Mouse (Mus musculus): ENCODE data around the gene Frmd4a.

Frmd4a gene

GRCm38 (mm10) chr2:4017528-4018288 lies at the start of gene Frmd4a:
TSS of gene Frmd4a (plus strand) at chr2:4017717.
- in situ Hi-C loops (cut with MboI; ENCODE audit: low sequenced_read_pairs) = no loop called here

- in situ Hi-C loops (cut with MboI; ENCODE audit: low sequenced_read_pairs) = no loop called here
These were observed 28.6 kb upstream of the Frmd4a start for GRCm38 (mm10) chr2:3988876-3989275.

GRCm38 (mm10) chr2:3990431-3990830 lies 27.1 kb upstream of the Frmd4a start:
- in situ Hi-C loops (cut with MboI; ENCODE audit: low sequenced_read_pairs) = no loop called here

- in situ Hi-C loops (cut with MboI; ENCODE audit: low sequenced_read_pairs) = no loop called here
These were observed 937 bp downstream of the Frmd4a start for GRCm38 (mm10) chr2:4018431-4018876.

- in situ Hi-C loops (cut with MboI; ENCODE audit: low sequenced_read_pairs) = no loop called here
These were observed 1.4 kb downstream of the Frmd4a start for GRCm38 (mm10) chr2:4018909-4019308.

GRCm38 (mm10) chr2:4024927-4025326 lies 7.4 kb downstream of the Frmd4a start:
- in situ Hi-C loops (cut with MboI; ENCODE audit: low sequenced_read_pairs) = no loop called here

GRCm38 (mm10) chr2:4029031-4029747 lies 11.7 kb downstream of the Frmd4a start:
- in situ Hi-C loops (cut with MboI; ENCODE audit: low sequenced_read_pairs) = no loop called here

- in situ Hi-C loops (cut with MboI; ENCODE audit: low sequenced_read_pairs) = no loop called here
These were observed 18.7 kb downstream of the Frmd4a start for GRCm38 (mm10) chr2:4036153-4036589.

GRCm38 (mm10) chr2:4036651-4037117 lies 19.2 kb downstream of the Frmd4a start:
- in situ Hi-C loops (cut with MboI; ENCODE audit: low sequenced_read_pairs) = no loop called here

- in situ Hi-C loops (cut with MboI; ENCODE audit: low sequenced_read_pairs) = no loop called here
These were observed 24.5 kb downstream of the Frmd4a start for GRCm38 (mm10) chr2:4042009-4042408.

GRCm38 (mm10) chr2:4055481-4055880 lies 38.0 kb downstream of the Frmd4a start:
- in situ Hi-C loops (cut with MboI; ENCODE audit: low sequenced_read_pairs) = no loop called here

GRCm38 (mm10) chr2:4060675-4061074 lies 43.2 kb downstream of the Frmd4a start:
- in situ Hi-C loops (cut with MboI; ENCODE audit: low sequenced_read_pairs) = no loop called here

- in situ Hi-C loops (cut with MboI; ENCODE audit: low sequenced_read_pairs) = no loop called here
These were observed 54.3 kb downstream of the Frmd4a start for GRCm38 (mm10) chr2:4071831-4072230.

GRCm38 (mm10) chr2:4083877-4084276 lies 66.4 kb downstream of the Frmd4a start:
- in situ Hi-C loops (cut with MboI; ENCODE audit: low sequenced_read_pairs) = no loop called here

- in situ Hi-C loops (cut with MboI; ENCODE audit: low sequenced_read_pairs) = no loop called here
These were observed 80.1 kb downstream of the Frmd4a start for GRCm38 (mm10) chr2:4097601-4098000.

- in situ Hi-C loops (cut with MboI; ENCODE audit: low sequenced_read_pairs) = no loop called here
These were observed 81.6 kb downstream of the Frmd4a start for GRCm38 (mm10) chr2:4098948-4099776.

- in situ Hi-C loops (cut with MboI; ENCODE audit: low sequenced_read_pairs) = no loop called here
These were observed 82.2 kb downstream of the Frmd4a start for GRCm38 (mm10) chr2:4099777-4100104.

GRCm38 (mm10) chr2:4101370-4101769 lies 83.9 kb downstream of the Frmd4a start:
- in situ Hi-C loops (cut with MboI; ENCODE audit: low sequenced_read_pairs) = no loop called here

- in situ Hi-C loops (cut with MboI; ENCODE audit: low sequenced_read_pairs) = no loop called here
These were observed 95.9 kb downstream of the Frmd4a start for GRCm38 (mm10) chr2:4113303-4113920.

- in situ Hi-C loops (cut with MboI; ENCODE audit: low sequenced_read_pairs) = no loop called here
These were observed 102.4 kb downstream of the Frmd4a start for GRCm38 (mm10) chr2:4119678-4120458.
